Mouse (Mus musculus) C2C12 (cell line): ENCODE results near the gene Slc17a3. TPM values are rescaled to one million over a fixed set of nuclear protein-coding genes. Genes with fewer than 3 reads are reported as not detected.

Experiments
- H3K27me3 ChIP-seq: one replicate; pipeline ENCODE4 v1.6.1; 2011; ENCODE audit not compliant: control insufficient read depth, insufficient read depth, insufficient read length
- H3K36me3 ChIP-seq: one replicate; pipeline ENCODE4 v1.6.1; 2011; ENCODE audit not compliant: control insufficient read depth, insufficient read depth
- H3K4me3 ChIP-seq: one replicate; pipeline ENCODE4 v1.5.1; 2011; ENCODE audit warnings: mild to moderate bottlenecking, control low read depth; ENCODE audit not compliant: poor library complexity, insufficient read depth, severe bottlenecking
- H3K79me2 ChIP-seq: one replicate; pipeline ENCODE4 v1.6.1; 2011; ENCODE audit not compliant: control insufficient read depth, insufficient read depth
- H3K79me3 ChIP-seq: one replicate; pipeline ENCODE4 v1.6.1; 2011; ENCODE audit warnings: low read depth, control low read depth
- H3ac ChIP-seq: one replicate; pipeline ENCODE3; 2011; ENCODE audit warnings: low read depth; ENCODE audit not compliant: control insufficient read depth, insufficient read length
- CEBPB ChIP-seq: IDR thresholded peaks from one replicate; pipeline ENCODE4 v1.6.1; 2011; ENCODE audit warnings: low read depth, mild to moderate bottlenecking, control low read depth, moderate library complexity
- CTCF ChIP-seq: IDR thresholded peaks from one replicate; pipeline ENCODE4 v1.5.1; 2011; ENCODE audit not compliant: control insufficient read depth, insufficient read depth, insufficient read length
- FOSL1 ChIP-seq: IDR thresholded peaks from one replicate; pipeline ENCODE4 v1.8.0; 2011; ENCODE audit warnings: mild to moderate bottlenecking, low read length; ENCODE audit not compliant: poor library complexity, insufficient read depth, severe bottlenecking
- MAX ChIP-seq: IDR thresholded peaks from one replicate; pipeline ENCODE4 v1.6.1; 2011; ENCODE audit warnings: mild to moderate bottlenecking, control low read depth
- MYOD1 ChIP-seq: IDR thresholded peaks from one replicate; pipeline ENCODE4 v1.6.1; 2011; ENCODE audit warnings: low read depth; ENCODE audit not compliant: control insufficient read depth, insufficient read length
- MYOG ChIP-seq: IDR thresholded peaks from one replicate; pipeline ENCODE4 v1.6.1; 2011; ENCODE audit not compliant: control insufficient read depth, insufficient read length; ENCODE audit errors: extremely low read depth
- USF1 ChIP-seq: IDR thresholded peaks from one replicate; pipeline ENCODE4 v1.6.1; 2011; ENCODE audit warnings: low read depth, mild to moderate bottlenecking, control low read depth, moderate library complexity
- polyA plus RNA-seq: library from polyadenylated mRNA; unstranded; fragments of >200 nt; fragmentation: generic; extraction: Trizol; gene quantifications from one replicate; pipeline ENCODE4 v1.2.1, GENCODE M21; 2012; ENCODE audit warnings: missing spikeins

Slc17a3 gene
- polyA plus RNA-seq, 1 experiment: not detected

DNA sequence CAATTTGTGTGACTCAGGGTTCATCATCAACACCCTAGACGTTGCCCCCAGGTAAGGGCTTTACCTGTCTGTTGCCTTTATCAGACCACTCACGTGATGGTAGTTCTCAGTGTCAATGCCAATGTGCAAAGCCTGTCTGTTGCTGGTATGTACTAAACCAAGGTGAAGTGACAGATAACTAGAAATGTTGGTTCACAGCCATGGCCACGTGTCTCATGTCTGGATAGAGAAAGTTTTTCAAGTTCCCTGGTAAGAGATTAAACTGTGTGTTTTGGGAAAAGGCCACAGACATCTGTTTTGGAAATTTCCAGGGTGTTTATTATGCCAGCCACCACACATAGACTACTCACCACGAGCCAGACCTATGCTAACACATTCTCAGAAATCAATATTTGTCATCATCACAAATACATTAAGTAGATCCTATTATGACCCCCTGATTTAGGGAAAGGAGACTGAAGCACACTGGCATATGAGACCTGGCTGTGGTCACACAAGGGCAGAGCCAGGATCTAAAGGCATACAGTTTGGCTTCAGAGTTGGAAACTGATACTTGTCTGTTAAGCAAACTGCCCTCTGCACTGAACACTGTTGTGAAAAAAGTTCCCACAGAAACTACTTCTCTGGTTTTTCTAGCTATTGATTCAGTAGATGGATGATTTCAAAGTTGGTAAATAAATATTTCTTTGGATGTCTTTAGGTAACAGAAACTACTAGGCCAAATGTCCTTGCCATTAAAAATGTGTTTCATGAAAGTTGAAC, 18.9 kb upstream of the Slc17a3 start:
- H3K36me3 ChIP-seq: no peaks in the 10 kb centered on the region
- H3K79me2 ChIP-seq: no peaks in the 10 kb centered on the region
- no peaks in the 10 kb centered on the region for H3K27me3 ChIP-seq
- no peak overlapping the region for H3ac ChIP-seq
- TF ChIP-seq MYOG: no peak
- TF ChIP-seq CEBPB: no peak
- TF ChIP-seq FOSL1: no peak
- TF ChIP-seq CTCF: no peak
- no peak for TF ChIP-seq MAX
- TF ChIP-seq USF1: no peak
- TF ChIP-seq MYOD1: no peak
- H3K4me3 ChIP-seq: no peak overlapping the region
- no peaks in the 10 kb centered on the region for H3K79me3 ChIP-seq

GRCm38 (mm10) chr13:23822213-23822612, 17.0 kb upstream of the Slc17a3 start:
- no peaks in the 10 kb centered on the region for H3K79me3 ChIP-seq
- H3K4me3 ChIP-seq: no peak overlapping the region
- H3K79me2 ChIP-seq: no peaks in the 10 kb centered on the region
- TF ChIP-seq FOSL1 (no peak), MAX (no peak), MYOG (no peak), USF1 (no peak), CTCF (no peak), CEBPB (no peak), MYOD1 (no peak)
- H3K27me3 ChIP-seq: no peaks in the 10 kb centered on the region
- no peaks in the 10 kb centered on the region for H3K36me3 ChIP-seq
- no peak overlapping the region for H3ac ChIP-seq

- Histone ChIP-seq H3K79me3 (no peaks in the 10 kb centered on the region), H3K36me3 (no peaks in the 10 kb centered on the region), H3K27me3 (no peaks in the 10 kb centered on the region), H3ac (no peak overlapping the region), H3K79me2 (no peaks in the 10 kb centered on the region), H3K4me3 (no peak overlapping the region)
- TF ChIP-seq FOSL1 (no peak), MAX (no peak), CTCF (no peak), MYOD1 (no peak), MYOG (no peak), USF1 (no peak), CEBPB (no peak)
Measured at GRCm38 (mm10) chr13:23826606-23827005, 12.6 kb upstream of the Slc17a3 start.

- H3K36me3 ChIP-seq: no peaks in the 10 kb centered on the region
- H3K79me3 ChIP-seq: no peaks in the 10 kb centered on the region
- no peak overlapping the region for H3ac ChIP-seq
- no peaks in the 10 kb centered on the region for H3K79me2 ChIP-seq
- H3K4me3 ChIP-seq: no peak overlapping the region
- H3K27me3 ChIP-seq: no peaks in the 10 kb centered on the region
- TF ChIP-seq USF1 (no peak), CTCF (no peak), MYOG (no peak), FOSL1 (no peak), MAX (no peak), MYOD1 (no peak), CEBPB (no peak)
Measured at GRCm38 (mm10) chr13:23833053-23833452, 6.2 kb upstream of the Slc17a3 start.

DNA sequence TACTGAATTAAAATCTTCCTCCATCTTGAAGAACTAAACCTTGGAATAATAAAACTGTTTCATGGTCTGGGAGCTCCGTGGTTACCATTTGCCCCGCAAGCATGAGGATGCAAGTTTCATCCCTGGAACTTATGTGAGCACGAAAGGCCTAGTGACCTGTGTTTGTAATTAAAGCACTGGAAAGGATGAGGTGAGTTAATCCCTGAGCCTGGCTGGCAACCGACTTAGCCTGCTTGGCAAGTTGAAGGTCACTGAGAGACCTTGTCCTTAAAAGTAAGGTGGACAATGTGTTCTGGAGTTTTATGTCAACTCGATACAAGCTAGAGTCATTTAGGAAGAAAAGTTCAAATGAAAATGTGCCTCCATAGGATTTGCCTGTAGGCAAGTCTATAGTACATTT, 4.4 kb upstream of the Slc17a3 start:
- Histone ChIP-seq H3K79me2 (no peaks in the 10 kb centered on the region), H3ac (no peak overlapping the region), H3K36me3 (no peaks in the 10 kb centered on the region), H3K4me3 (no peak overlapping the region), H3K27me3 (peaks cover 5% of the 10 kb centered on the region), H3K79me3 (no peaks in the 10 kb centered on the region)
- TF ChIP-seq CTCF (no peak), MYOG (no peak), MYOD1 (no peak), MAX (no peak), FOSL1 (no peak), USF1 (no peak), CEBPB (no peak)
